Mouse (Mus musculus): Measurements from ENCODE around the gene Syngap1. TPM values are rescaled to one million over a fixed set of nuclear protein-coding genes. Genes with fewer than 3 reads are reported as not detected.
"Not testable (repeated sequence)": the region's sequence is repeated elsewhere in the genome, so short reads cannot be mapped to it uniquely, and the experiment has no call there.

Syngap1 gene
- polyA plus RNA-seq, 1 experiment, result 7.3 TPM

DNA sequence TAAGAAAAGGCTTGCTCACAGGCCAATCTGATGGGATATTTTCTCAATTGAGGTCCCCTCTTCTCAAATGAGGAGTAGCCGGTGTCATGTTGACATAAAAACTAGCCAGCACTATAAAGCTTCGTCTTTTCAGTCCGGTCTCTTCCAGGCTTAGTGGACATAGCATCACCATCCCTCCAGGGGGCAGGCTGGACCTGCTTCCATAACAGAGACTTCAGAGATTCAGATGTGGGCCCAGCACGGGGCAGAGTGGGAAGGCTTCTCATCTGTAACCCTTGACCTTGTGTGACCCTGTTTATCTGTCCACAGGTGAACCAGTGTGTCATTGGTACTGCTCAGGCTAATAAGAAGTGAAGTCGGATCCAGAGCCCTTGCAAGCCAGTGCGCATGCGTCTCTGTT, 9.3 kb upstream of the Syngap1 start:
- H3K27ac ChIP-seq (ENCODE audit: insufficient read depth, low read length); H3K27me3 ChIP-seq (ENCODE audit: control insufficient read depth, insufficient read depth, low read length); DNase-seq (ENCODE audit: low read depth in 1 of 2, low spot score in 2 of 2); H3K4me3 ChIP-seq (ENCODE audit: extremely low read depth, insufficient read depth, insufficient read length): not testable (repeated sequence)
- WGBS, result 72% methylated on average over 7 of the region's 7 CpGs
- H3K36me3 ChIP-seq (ENCODE audit: control insufficient read depth, insufficient read depth, low read length), result peaks cover 21% of the 10 kb centered on the region
- peak; percentile 33; the same call in 1 of the 2 replicates for TF ChIP-seq CTCF (IDR thresholded peaks at IDR 0.05; ENCODE audit: extremely low read depth, insufficient read depth, insufficient read length, insufficient replicate concordance)
- H3K4me1 ChIP-seq (ENCODE audit: control insufficient read depth, insufficient read depth, insufficient read length), result peaks cover 11% of the 10 kb centered on the region; the same call in 1 of the 2 replicates

DNA sequence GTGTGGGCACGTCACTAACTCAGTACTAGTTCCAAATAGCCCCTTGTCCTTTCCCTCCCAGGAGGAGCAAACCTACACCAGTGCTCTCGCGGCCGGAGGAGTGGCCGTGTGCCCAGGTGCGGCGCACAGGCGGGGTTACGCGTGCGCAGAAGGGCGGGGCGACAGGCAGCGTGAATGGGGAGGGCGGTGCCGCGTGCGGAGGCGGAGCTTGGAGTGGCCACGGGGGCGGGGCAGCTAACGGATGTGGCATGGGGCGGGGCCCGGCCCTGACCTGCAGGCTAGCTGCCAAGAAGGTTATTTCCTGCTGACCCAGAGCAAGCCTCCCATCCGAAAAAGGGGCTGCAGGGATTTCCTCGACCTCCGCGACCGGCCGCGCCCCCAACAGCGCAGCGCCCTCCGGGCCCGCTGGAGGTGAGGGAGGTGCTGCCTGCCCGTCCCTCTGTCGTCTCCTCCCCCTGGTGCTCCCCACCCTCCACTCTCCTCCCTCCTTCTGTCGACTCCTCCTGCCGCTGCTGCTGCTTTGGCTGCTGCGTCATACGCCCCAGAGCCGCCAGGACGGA, 8.1 kb upstream of the Syngap1 start, which contains the start of gene Phf1:
Phf1 (plus strand) TSS at position 214 of the 560 bp plus-strand sequence.
- under 1% methylated on average over 41 of the region's 43 CpGs for WGBS
- Histone ChIP-seq H3K27ac (ENCODE audit: insufficient read depth, low read length) (peak within 1 kb of the TSS; percentile 81), H3K4me1 (ENCODE audit: control insufficient read depth, insufficient read depth, insufficient read length) (peaks cover 15% of the 10 kb centered on the region; the same call in 1 of the 2 replicates), H3K36me3 (ENCODE audit: control insufficient read depth, insufficient read depth, low read length) (peaks cover 30% of the 10 kb centered on the region), H3K4me3 (ENCODE audit: extremely low read depth, insufficient read depth, insufficient read length) (peak within 1 kb of the TSS; percentile 87), H3K27me3 (ENCODE audit: control insufficient read depth, insufficient read depth, low read length) (no peaks in the 10 kb centered on the region)
- peak; percentile 88 to 99 for DNase-seq (ENCODE audit: low read depth in 1 of 2, low spot score in 2 of 2)
- TF ChIP-seq POLR2A (IDR thresholded peaks at IDR 0.05; ENCODE audit: low read depth, low read length) (peak; percentile 34; the same call in 1 of the 2 replicates), CTCF (IDR thresholded peaks at IDR 0.05; ENCODE audit: extremely low read depth, insufficient read depth, insufficient read length, insufficient replicate concordance) (no peak)

DNA sequence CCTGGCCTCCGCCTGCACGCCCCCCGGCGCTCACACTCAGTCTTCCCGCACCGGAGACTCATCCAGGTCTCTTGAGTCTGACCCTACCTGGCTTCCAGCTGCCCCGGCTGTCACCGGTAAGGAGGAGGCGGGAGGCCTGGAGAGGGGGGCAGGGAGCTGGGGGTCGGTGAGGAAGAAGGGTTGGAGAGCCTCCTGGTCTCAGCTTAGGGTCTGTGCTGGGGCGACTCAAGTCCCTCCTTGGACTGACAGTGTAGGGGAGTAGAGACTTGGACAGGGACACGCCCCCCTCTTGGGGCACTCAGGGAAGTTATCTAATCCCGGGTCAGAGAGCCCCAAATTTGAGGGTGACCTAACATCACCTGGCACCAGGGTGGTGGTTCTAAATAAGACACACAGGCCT, 7.6 kb upstream of the Syngap1 start:
- peaks cover 20% of the 10 kb centered on the region; the same call in 1 of the 2 replicates for H3K4me1 ChIP-seq (ENCODE audit: control insufficient read depth, insufficient read depth, insufficient read length)
- H3K27ac ChIP-seq (ENCODE audit: insufficient read depth, low read length), result peak overlapping the region; percentile 81
- H3K36me3 ChIP-seq (ENCODE audit: control insufficient read depth, insufficient read depth, low read length), result peaks cover 30% of the 10 kb centered on the region
- H3K4me3 ChIP-seq (ENCODE audit: extremely low read depth, insufficient read depth, insufficient read length), result peak overlapping the region; percentile 87
- WGBS, result 5% methylated on average over 13 of the region's 13 CpGs
- H3K27me3 ChIP-seq (ENCODE audit: control insufficient read depth, insufficient read depth, low read length), result no peaks in the 10 kb centered on the region
- DNase-seq (ENCODE audit: low read depth in 1 of 2, low spot score in 2 of 2), result no peak
- TF ChIP-seq CTCF (IDR thresholded peaks at IDR 0.05; ENCODE audit: extremely low read depth, insufficient read depth, insufficient read length, insufficient replicate concordance) (no peak), POLR2A (IDR thresholded peaks at IDR 0.05; ENCODE audit: low read depth, low read length) (no peak)

DNA sequence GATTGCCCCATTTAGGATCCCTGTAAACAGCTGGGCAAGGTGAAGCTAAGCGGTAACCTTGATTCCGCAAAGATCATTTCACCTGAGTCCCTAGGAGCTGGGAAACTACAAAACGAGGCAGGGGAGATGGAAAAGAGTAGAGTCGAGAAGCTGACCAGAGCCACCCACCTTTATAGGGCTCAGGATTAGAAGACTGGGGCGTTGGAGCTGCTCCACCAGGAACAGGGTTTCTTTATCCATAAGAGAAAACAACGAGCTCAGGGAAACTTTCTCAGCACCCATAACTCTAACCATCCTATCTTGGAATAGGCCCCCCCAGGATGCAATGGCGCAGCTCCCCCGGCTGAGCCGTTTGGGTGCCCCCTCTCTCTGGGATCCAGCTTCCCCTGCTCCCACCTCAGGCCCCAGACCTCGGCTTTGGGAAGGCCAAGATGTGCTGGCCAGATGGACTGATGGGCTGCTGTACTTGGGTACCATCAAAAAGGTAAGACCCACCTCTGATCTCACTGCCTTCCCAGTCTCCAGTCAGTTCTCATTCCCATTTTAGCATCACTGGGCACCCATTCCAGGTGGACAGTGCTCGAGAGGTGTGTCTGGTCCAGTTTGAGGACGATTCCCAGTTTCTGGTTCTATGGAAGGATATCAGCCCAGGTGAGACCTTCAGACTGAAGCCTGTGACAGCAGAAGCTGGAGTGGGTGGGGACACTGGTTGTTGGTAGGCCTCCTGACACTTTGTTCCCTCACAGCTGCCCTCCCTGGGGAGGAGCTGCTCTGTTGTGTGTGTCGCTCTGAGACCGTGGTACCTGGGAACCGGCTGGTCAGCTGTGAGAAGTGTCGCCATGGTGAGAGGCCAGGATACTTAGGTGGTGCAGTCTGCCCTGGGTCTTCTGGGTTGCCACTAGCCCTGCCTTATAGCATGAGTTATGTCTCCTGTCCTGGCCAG, 6.9 kb upstream of the Syngap1 start:
- DNase-seq (ENCODE audit: low read depth in 1 of 2, low spot score in 2 of 2), result no peak
- TF ChIP-seq CTCF (IDR thresholded peaks at IDR 0.05; ENCODE audit: extremely low read depth, insufficient read depth, insufficient read length, insufficient replicate concordance) (no peak), POLR2A (IDR thresholded peaks at IDR 0.05; ENCODE audit: low read depth, low read length) (no peak)
- WGBS, result 81% methylated on average over 16 of the region's 16 CpGs
- peaks cover 29% of the 10 kb centered on the region for H3K36me3 ChIP-seq (ENCODE audit: control insufficient read depth, insufficient read depth, low read length)
- no peaks in the 10 kb centered on the region for H3K27me3 ChIP-seq (ENCODE audit: control insufficient read depth, insufficient read depth, low read length)
- H3K4me3 ChIP-seq (ENCODE audit: extremely low read depth, insufficient read depth, insufficient read length), result peak overlapping the region; percentile 87; the same call in 1 of the 2 replicates
- H3K27ac ChIP-seq (ENCODE audit: insufficient read depth, low read length), result no peak overlapping the region
- H3K4me1 ChIP-seq (ENCODE audit: control insufficient read depth, insufficient read depth, insufficient read length), result peaks cover 20% of the 10 kb centered on the region; the same call in 1 of the 2 replicates

DNA sequence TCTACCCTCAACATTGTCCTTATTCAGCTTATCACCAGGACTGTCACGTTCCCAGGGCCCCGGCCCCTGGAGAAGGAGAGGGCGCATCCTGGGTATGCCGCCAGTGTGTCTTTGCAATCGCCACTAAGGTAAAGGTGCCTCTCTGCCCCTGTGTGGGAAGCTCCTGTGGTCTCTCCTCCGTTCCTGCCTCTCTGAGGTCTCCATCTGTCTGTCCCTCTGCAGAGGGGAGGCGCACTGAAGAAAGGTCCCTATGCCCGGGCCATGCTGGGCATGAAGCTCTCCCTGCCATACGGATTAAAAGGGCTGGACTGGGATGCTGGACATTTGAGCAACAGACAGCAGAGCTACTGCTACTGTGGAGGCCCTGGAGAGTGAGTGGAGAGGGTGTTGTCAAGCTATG, 6.0 kb upstream of the Syngap1 start:
- H3K4me1 ChIP-seq (ENCODE audit: control insufficient read depth, insufficient read depth, insufficient read length), result peaks cover 20% of the 10 kb centered on the region; the same call in 1 of the 2 replicates
- no peaks in the 10 kb centered on the region for H3K27me3 ChIP-seq (ENCODE audit: control insufficient read depth, insufficient read depth, low read length)
- WGBS, result 94% methylated on average over 9 of the region's 9 CpGs
- peaks cover 29% of the 10 kb centered on the region for H3K36me3 ChIP-seq (ENCODE audit: control insufficient read depth, insufficient read depth, low read length)
- no peak overlapping the region for H3K4me3 ChIP-seq (ENCODE audit: extremely low read depth, insufficient read depth, insufficient read length)
- DNase-seq (ENCODE audit: low read depth in 1 of 2, low spot score in 2 of 2), result no peak
- TF ChIP-seq CTCF (IDR thresholded peaks at IDR 0.05; ENCODE audit: extremely low read depth, insufficient read depth, insufficient read length, insufficient replicate concordance) (no peak), POLR2A (IDR thresholded peaks at IDR 0.05; ENCODE audit: low read depth, low read length) (no peak)
- H3K27ac ChIP-seq (ENCODE audit: insufficient read depth, low read length), result no peak overlapping the region

DNA sequence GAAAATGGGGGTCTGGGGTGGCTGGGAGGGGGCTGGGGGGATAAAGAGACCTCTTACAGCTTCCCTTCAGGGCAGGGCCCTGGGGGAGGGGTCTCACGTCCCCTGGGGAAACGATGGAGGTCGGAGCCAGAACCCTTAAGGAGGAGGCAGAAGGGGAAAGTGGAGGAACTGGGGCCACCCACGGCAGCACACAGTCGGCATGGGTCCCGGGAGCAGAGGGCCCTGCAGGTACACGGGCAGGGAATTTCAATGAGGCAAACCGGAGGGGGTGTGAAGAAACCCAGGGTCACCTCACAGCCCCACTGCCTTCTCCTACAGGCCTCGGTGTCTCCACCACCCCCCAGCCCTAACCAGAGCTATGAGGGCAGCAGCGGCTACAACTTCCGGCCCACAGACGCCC, 4.6 kb upstream of the Syngap1 start:
- H3K4me3 ChIP-seq (ENCODE audit: extremely low read depth, insufficient read depth, insufficient read length), result no peak overlapping the region
- H3K36me3 ChIP-seq (ENCODE audit: control insufficient read depth, insufficient read depth, low read length), result peaks cover 29% of the 10 kb centered on the region
- H3K27me3 ChIP-seq (ENCODE audit: control insufficient read depth, insufficient read depth, low read length), result no peaks in the 10 kb centered on the region
- H3K27ac ChIP-seq (ENCODE audit: insufficient read depth, low read length), result no peak overlapping the region
- peaks cover 20% of the 10 kb centered on the region; the same call in 1 of the 2 replicates for H3K4me1 ChIP-seq (ENCODE audit: control insufficient read depth, insufficient read depth, insufficient read length)
- TF ChIP-seq CTCF (IDR thresholded peaks at IDR 0.05; ENCODE audit: extremely low read depth, insufficient read depth, insufficient read length, insufficient replicate concordance) (no peak), POLR2A (IDR thresholded peaks at IDR 0.05; ENCODE audit: low read depth, low read length) (no peak)
- WGBS, result 90% methylated on average over 12 of the region's 12 CpGs
- DNase-seq (ENCODE audit: low read depth in 1 of 2, low spot score in 2 of 2), result no peak
